Mouse (Mus musculus) heart, postnatal 0 days (tissue): ENCODE results near the gene Mef2d.

Source experiments
- CTCF ChIP-seq: IDR thresholded peaks from 2 replicates; pipeline ENCODE4 v1.5.1; 2016; ENCODE audit warnings: antibody characterized with exemption, control low read depth, low read depth
- EP300 ChIP-seq: IDR thresholded peaks from 2 replicates; pipeline ENCODE4 v1.6.1; 2016; ENCODE audit warnings: antibody characterized with exemption, low read depth

- TF ChIP-seq CTCF (no peak), EP300 (no peak)
These were observed 73.9 kb downstream of the Mef2d start for GRCm38 (mm10) chr3:88216116-88216515.
